Comparison of ENCODE assay signal across 25 mouse cellular contexts in genomic region chr13:90476880-90477279, GRCm38 (mm10).
DNase-seq lines count a peak whose midpoint lies in the region; ATAC-seq and TF ChIP-seq lines count a peak whose summit lies in the region.
"Had no signal": no experiment of that assay in that cellular context is flagged by ENCODE, and none has a peak within 500 bp of the region (broad histone marks: within the 10 kb centered on the region; RNA-seq: fewer than 3 reads in every experiment).

No protein-coding gene starts in this region.

- no peak overlapping the region for H3K4me3 ChIP-seq in forebrain, embryonic 14.5 days (ENCODE audit: low read depth, low read length)
- H3K4me3 ChIP-seq in forebrain, embryonic 10.5 days = no peak overlapping the region
- no peak overlapping the region for H3K4me3 ChIP-seq in forebrain, postnatal 0 days (ENCODE audit: low read depth, low read length)
- no peak overlapping the region for H3K4me3 ChIP-seq in forebrain, embryonic 13.5 days
- H3K4me3 ChIP-seq in heart, embryonic 12.5 days = no peak overlapping the region
- H3K4me3 ChIP-seq: embryonic facial prominence, embryonic 12.5 days; embryonic facial prominence, embryonic 15.5 days; heart, embryonic 13.5 days had no signal

- TF ChIP-seq CTCF in forebrain, postnatal 0 days (IDR thresholded peaks at IDR 0.05; ENCODE audit: low read depth) = no peak

- DNase-seq in forebrain, embryonic 14.5 days (ENCODE audit: low spot score) = peak; percentile 15
- DNase-seq in forebrain, embryonic 10.5 days (ENCODE audit: extremely low spot score, low spot score) = no peak
- no peak for DNase-seq in forebrain, postnatal 0 days
- peak; percentile 8 for DNase-seq in brain, adult 2 months (ENCODE audit: low read depth, low spot score)
- DNase-seq: adrenal gland, adult 8-10 months; adrenal gland, postnatal 25 days; cerebellum, adult 11 months; cerebellum, adult 2 months; cerebellum, adult 9-11 months; cerebellum, postnatal 25 days; gastrocnemius, postnatal 25 days; heart, adult 18-20 months; heart, postnatal 14 days; heart, postnatal 4 days; kidney, adult 18-20 months had no signal

- no peaks in the 10 kb centered on the region for H3K36me3 ChIP-seq in forebrain, embryonic 14.5 days (ENCODE audit: control insufficient read depth, insufficient read depth, low read length)
- H3K36me3 ChIP-seq in forebrain, embryonic 10.5 days (replicated peaks) = no peaks in the 10 kb centered on the region
- no peaks in the 10 kb centered on the region for H3K36me3 ChIP-seq in forebrain, postnatal 0 days (ENCODE audit: insufficient read depth)
- H3K36me3 ChIP-seq in forebrain, embryonic 13.5 days (ENCODE audit: poor library complexity, severe bottlenecking) = no peaks in the 10 kb centered on the region
- no peaks in the 10 kb centered on the region for H3K36me3 ChIP-seq in heart, embryonic 12.5 days
- H3K36me3 ChIP-seq: embryonic facial prominence, embryonic 12.5 days; embryonic facial prominence, embryonic 15.5 days; heart, embryonic 13.5 days had no signal

- H3K9ac ChIP-seq in forebrain, embryonic 14.5 days (ENCODE audit: low read length) = no peak overlapping the region
- H3K9ac ChIP-seq in forebrain, postnatal 0 days = no peak overlapping the region
- no peak overlapping the region for H3K9ac ChIP-seq in forebrain, embryonic 13.5 days
- H3K9ac ChIP-seq in heart, embryonic 12.5 days = no peak overlapping the region
- H3K9ac ChIP-seq: embryonic facial prominence, embryonic 12.5 days; embryonic facial prominence, embryonic 15.5 days; heart, embryonic 13.5 days; hindbrain, embryonic 14.5 days had no signal

- no peaks in the 10 kb centered on the region for H3K9me3 ChIP-seq in forebrain, embryonic 14.5 days (replicated peaks; ENCODE audit: control insufficient read depth, low read length)
- no peaks in the 10 kb centered on the region for H3K9me3 ChIP-seq in forebrain, embryonic 10.5 days
- no peaks in the 10 kb centered on the region for H3K9me3 ChIP-seq in forebrain, postnatal 0 days (ENCODE audit: low read length)
- no peaks in the 10 kb centered on the region for H3K9me3 ChIP-seq in forebrain, embryonic 13.5 days (replicated peaks)
- no peaks in the 10 kb centered on the region for H3K9me3 ChIP-seq in heart, embryonic 12.5 days (replicated peaks)
- H3K9me3 ChIP-seq: embryonic facial prominence, embryonic 12.5 days; embryonic facial prominence, embryonic 15.5 days; heart, embryonic 13.5 days had no signal

- H3K27me3 ChIP-seq in forebrain, embryonic 14.5 days (replicated peaks; ENCODE audit: control insufficient read depth, insufficient read depth, low read length) = no peaks in the 10 kb centered on the region
- no peaks in the 10 kb centered on the region for H3K27me3 ChIP-seq in forebrain, embryonic 10.5 days (ENCODE audit: poor library complexity, severe bottlenecking)
- no peaks in the 10 kb centered on the region for H3K27me3 ChIP-seq in forebrain, postnatal 0 days (ENCODE audit: insufficient read depth, low read length)
- H3K27me3 ChIP-seq in forebrain, embryonic 13.5 days = no peaks in the 10 kb centered on the region
- no peaks in the 10 kb centered on the region for H3K27me3 ChIP-seq in heart, embryonic 12.5 days (replicated peaks)
- H3K27me3 ChIP-seq: embryonic facial prominence, embryonic 12.5 days; embryonic facial prominence, embryonic 15.5 days; heart, embryonic 13.5 days had no signal

- no peak overlapping the region for H3K27ac ChIP-seq in forebrain, embryonic 14.5 days (ENCODE audit: low read depth, low read length)
- no peak overlapping the region for H3K27ac ChIP-seq in forebrain, embryonic 10.5 days
- no peak overlapping the region for H3K27ac ChIP-seq in forebrain, postnatal 0 days (ENCODE audit: low read depth, low read length)
- H3K27ac ChIP-seq in forebrain, embryonic 13.5 days = no peak overlapping the region
- no peak overlapping the region for H3K27ac ChIP-seq in heart, embryonic 12.5 days (ENCODE audit: poor library complexity, severe bottlenecking)
- H3K27ac ChIP-seq: embryonic facial prominence, embryonic 12.5 days; embryonic facial prominence, embryonic 15.5 days; heart, embryonic 13.5 days; hindbrain, embryonic 14.5 days; hindbrain, postnatal 0 days had no signal

- no peaks in the 10 kb centered on the region for H3K4me1 ChIP-seq in forebrain, embryonic 14.5 days (ENCODE audit: control insufficient read depth, insufficient read depth, low read length)
- no peaks in the 10 kb centered on the region for H3K4me1 ChIP-seq in forebrain, embryonic 10.5 days
- no peaks in the 10 kb centered on the region for H3K4me1 ChIP-seq in forebrain, postnatal 0 days (ENCODE audit: insufficient read depth)
- no peaks in the 10 kb centered on the region for H3K4me1 ChIP-seq in forebrain, embryonic 13.5 days
- H3K4me1 ChIP-seq in heart, embryonic 12.5 days (replicated peaks) = no peaks in the 10 kb centered on the region
- H3K4me1 ChIP-seq: embryonic facial prominence, embryonic 12.5 days; embryonic facial prominence, embryonic 15.5 days; heart, embryonic 13.5 days had no signal

- no peak for ATAC-seq in forebrain, embryonic 14.5 days
- ATAC-seq in forebrain, postnatal 0 days = peak; percentile 48; the same call in 1 of the 2 replicates
- no peak; the same call in 1 of the 2 replicates for ATAC-seq in forebrain, embryonic 13.5 days
- ATAC-seq in heart, embryonic 12.5 days (ENCODE audit: insufficient number of reproducible peaks, low FRiP score) = no peak
- ATAC-seq: activated CD4-positive, CD25-positive, alpha-beta regulatory T cell, adult 4 months; hindbrain, postnatal 0 days; inflammation-experienced regulatory T-cells, adult 6 months; intestine, embryonic 16.5 days had no signal

- H3K4me2 ChIP-seq in forebrain, embryonic 14.5 days (ENCODE audit: low read length) = no peak overlapping the region
- no peak overlapping the region for H3K4me2 ChIP-seq in forebrain, postnatal 0 days (ENCODE audit: low read depth)
- H3K4me2 ChIP-seq in forebrain, embryonic 13.5 days = no peak overlapping the region
- no peak overlapping the region for H3K4me2 ChIP-seq in heart, embryonic 12.5 days
- H3K4me2 ChIP-seq: embryonic facial prominence, embryonic 12.5 days; embryonic facial prominence, embryonic 15.5 days; heart, embryonic 13.5 days; hindbrain, embryonic 14.5 days had no signal

- 89% methylated on average over 2 of the region's 2 CpGs for WGBS in forebrain, embryonic 14.5 days
- WGBS in forebrain, embryonic 10.5 days = 92% methylated on average over 2 of the region's 2 CpGs
- 86% methylated on average over 2 of the region's 2 CpGs for WGBS in forebrain, postnatal 0 days
- WGBS in forebrain, embryonic 13.5 days = 89% methylated on average over 2 of the region's 2 CpGs
- 60% methylated on average over 2 of the region's 2 CpGs for WGBS in heart, embryonic 12.5 days

Comparison
In these comparisons a context has a peak if more than half of its experiments do, and no peak if none do; other contexts are left out.
1. DNase-seq: peak in forebrain, embryonic 14.5 days (single experiment) and brain, adult 2 months (single experiment); none in forebrain, embryonic 10.5 days (single experiment) and forebrain, postnatal 0 days (single experiment).